Mouse (Mus musculus) myocyte (in vitro differentiated cells): ENCODE measurements at regions not wholly inside any gene's neighbourhood (a gene's known extent, or its start where the extent isn't known, plus 50 kb on each side); places are given as distances from the start of the nearest gene placed in this dataset.

Experiments
- H3K27me3 ChIP-seq: one replicate; pipeline ENCODE4 v1.6.1; 2011; ENCODE audit not compliant: control insufficient read depth, insufficient read depth, insufficient read length
- H3K36me3 ChIP-seq: one replicate; pipeline ENCODE4 v1.6.1; 2011; ENCODE audit not compliant: control insufficient read depth, insufficient read depth
- H3K4me2 ChIP-seq: one replicate; pipeline ENCODE4 v1.6.1; 2011; ENCODE audit warnings: low read depth, control low read depth
- H3K4me3 ChIP-seq: one replicate; pipeline ENCODE4 v1.5.1; 2011; ENCODE audit warnings: mild to moderate bottlenecking, control low read depth, moderate library complexity
- H3K79me2 ChIP-seq: one replicate; pipeline ENCODE4 v1.6.1; 2011; ENCODE audit not compliant: control insufficient read depth, insufficient read depth
- H3ac ChIP-seq: one replicate; pipeline ENCODE4 v1.6.1; 2011; ENCODE audit not compliant: control insufficient read depth, insufficient read length
- CEBPB ChIP-seq: IDR thresholded peaks from 2 replicates; pipeline ENCODE4 v1.6.1; 2011; ENCODE audit warnings: mild to moderate bottlenecking, moderate library complexity; ENCODE audit not compliant: poor library complexity, insufficient read depth, severe bottlenecking
- E2F4 ChIP-seq: IDR thresholded peaks from one replicate; pipeline ENCODE4 v1.6.1; 2011; ENCODE audit warnings: mild to moderate bottlenecking, control low read depth, moderate library complexity; ENCODE audit not compliant: insufficient read depth
- MAX ChIP-seq: IDR thresholded peaks from one replicate; pipeline ENCODE4 v1.6.1; 2011; ENCODE audit warnings: low read depth, mild to moderate bottlenecking, control low read depth
- MYOD1 ChIP-seq, 3 experiments: IDR thresholded peaks; one replicate each; pipeline ENCODE4 v1.6.1; 2011; ENCODE audit warnings: control low read depth in 2 of 3, low read depth in 2 of 3, mild to moderate bottlenecking in 2 of 3, moderate library complexity in 1 of 3; ENCODE audit not compliant: insufficient read length in 2 of 3, control insufficient read depth in 1 of 3
- MYOG ChIP-seq, 3 experiments: IDR thresholded peaks; one replicate each; pipeline ENCODE4 v1.6.1; 2011; ENCODE audit warnings: control low read depth in 2 of 3, low read depth in 2 of 3, mild to moderate bottlenecking in 2 of 3; ENCODE audit not compliant: insufficient read length in 2 of 3, control insufficient read depth in 1 of 3, insufficient read depth in 1 of 3
- POLR2A ChIP-seq: IDR thresholded peaks from one replicate; pipeline ENCODE4 v1.6.1; 2011; ENCODE audit warnings: low read depth, mild to moderate bottlenecking, control low read depth, moderate library complexity; ENCODE audit not compliant: insufficient read length
- POLR2AphosphoS2 ChIP-seq: IDR thresholded peaks from one replicate; pipeline ENCODE4 v1.6.1; 2011; ENCODE audit warnings: low read depth, control low read depth; ENCODE audit not compliant: insufficient read length
- REST ChIP-seq: IDR thresholded peaks from one replicate; pipeline ENCODE4 v1.6.1; 2011; ENCODE audit warnings: mild to moderate bottlenecking, control low read depth, moderate library complexity; ENCODE audit not compliant: insufficient read depth, insufficient read length
- SRF ChIP-seq: IDR thresholded peaks from one replicate; pipeline ENCODE4 v1.6.1; 2011; ENCODE audit warnings: low read depth; ENCODE audit not compliant: control insufficient read depth, insufficient read length
- TCF12 ChIP-seq: IDR thresholded peaks from one replicate; pipeline ENCODE4 v1.6.1; 2011; ENCODE audit warnings: mild to moderate bottlenecking, control low read depth; ENCODE audit not compliant: poor library complexity, insufficient read depth, severe bottlenecking
- TCF3 ChIP-seq: IDR thresholded peaks from one replicate; pipeline ENCODE4 v1.6.1; 2011; ENCODE audit warnings: low read depth, control low read depth; ENCODE audit not compliant: insufficient read length
- USF1 ChIP-seq: IDR thresholded peaks from one replicate; pipeline ENCODE4 v1.6.1; 2011; ENCODE audit warnings: low read depth, mild to moderate bottlenecking, control low read depth, moderate library complexity

- Histone ChIP-seq H3K36me3 (no peaks in the 10 kb centered on the region), H3ac (no peak overlapping the region), H3K27me3 (no peaks in the 10 kb centered on the region), H3K79me2 (no peaks in the 10 kb centered on the region), H3K4me3 (no peak overlapping the region), H3K4me2 (no peak overlapping the region)
- TF ChIP-seq E2F4 (no peak), MAX (no peak), MYOG (IDR thresholded peaks at IDR 0.05; ENCODE audit: control insufficient read depth in 1 of 3, insufficient read depth in 1 of 3, insufficient read length in 2 of 3, low read depth in 2 of 3) (no peak), USF1 (no peak), POLR2AphosphoS2 (no peak), POLR2A (no peak), CEBPB (no peak), TCF3 (no peak)
Measured at GRCm38 (mm10) chr13:119277308-119277948, 151.0 kb upstream of the Paip1 start.

DNA sequence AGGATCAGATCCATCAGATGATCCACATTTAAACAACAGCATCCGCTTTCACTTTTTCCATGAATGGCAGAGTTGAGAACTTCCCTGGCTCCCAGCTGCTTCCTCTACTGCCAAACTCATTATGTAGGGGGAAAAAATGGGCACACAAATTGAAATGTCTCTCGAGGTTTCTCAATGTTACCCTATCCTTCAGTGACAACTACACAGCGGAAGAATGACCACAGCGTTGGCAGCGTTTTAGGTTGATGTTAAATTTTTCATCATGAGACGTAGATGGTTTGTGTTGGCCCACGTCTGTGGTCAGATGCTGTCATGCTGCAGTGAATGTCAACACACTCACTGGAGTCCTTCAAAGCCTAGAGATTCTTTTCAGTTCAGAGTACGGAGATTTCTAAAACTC lies 149.0 kb upstream of the Paip1 start:
- no peak overlapping the region for H3K4me3 ChIP-seq
- no peak for TF ChIP-seq POLR2A
- no peak overlapping the region for H3ac ChIP-seq
- no peaks in the 10 kb centered on the region for H3K27me3 ChIP-seq
- H3K79me2 ChIP-seq: no peaks in the 10 kb centered on the region
- no peak overlapping the region for H3K4me2 ChIP-seq
- no peaks in the 10 kb centered on the region for H3K36me3 ChIP-seq

GRCm38 (mm10) chr13:119280622-119281021 lies 147.8 kb upstream of the Paip1 start:
- Histone ChIP-seq H3K4me3 (no peak overlapping the region), H3K4me2 (no peak overlapping the region), H3K36me3 (no peaks in the 10 kb centered on the region), H3K27me3 (no peaks in the 10 kb centered on the region), H3K79me2 (no peaks in the 10 kb centered on the region), H3ac (no peak overlapping the region)
- TF ChIP-seq MYOD1 (IDR thresholded peaks at IDR 0.05; ENCODE audit: control insufficient read depth in 1 of 3, insufficient read length in 2 of 3, low read depth in 2 of 3): no peak
- TF ChIP-seq POLR2AphosphoS2: no peak
- TF ChIP-seq USF1: no peak
- no peak for TF ChIP-seq E2F4
- no peak for TF ChIP-seq MYOG (IDR thresholded peaks at IDR 0.05; ENCODE audit: control insufficient read depth in 1 of 3, insufficient read depth in 1 of 3, insufficient read length in 2 of 3, low read depth in 2 of 3)
- no peak for TF ChIP-seq POLR2A
- no peak for TF ChIP-seq SRF
- TF ChIP-seq TCF12: no peak
- TF ChIP-seq REST: no peak
- no peak for TF ChIP-seq MAX
- no peak for TF ChIP-seq CEBPB
- no peak for TF ChIP-seq TCF3

- TF ChIP-seq MAX (no peak), POLR2A (no peak), MYOG (IDR thresholded peaks at IDR 0.05; ENCODE audit: control insufficient read depth in 1 of 3, insufficient read depth in 1 of 3, insufficient read length in 2 of 3, low read depth in 2 of 3) (no peak), USF1 (no peak), TCF3 (no peak), POLR2AphosphoS2 (no peak), MYOD1 (IDR thresholded peaks at IDR 0.05; ENCODE audit: control insufficient read depth in 1 of 3, insufficient read length in 2 of 3, low read depth in 2 of 3) (no peak), REST (no peak), E2F4 (no peak), TCF12 (no peak), SRF (no peak), CEBPB (no peak)
- no peaks in the 10 kb centered on the region for H3K27me3 ChIP-seq
- no peak overlapping the region for H3K4me3 ChIP-seq
- no peaks in the 10 kb centered on the region for H3K36me3 ChIP-seq
- H3K79me2 ChIP-seq: no peaks in the 10 kb centered on the region
- H3K4me2 ChIP-seq: no peak overlapping the region
- no peak overlapping the region for H3ac ChIP-seq
Measured at GRCm38 (mm10) chr13:119283448-119283847, 145.0 kb upstream of the Paip1 start.

GRCm38 (mm10) chr13:119309238-119309637 lies 119.2 kb upstream of the Paip1 start:
- no peaks in the 10 kb centered on the region for H3K36me3 ChIP-seq
- no peaks in the 10 kb centered on the region for H3K79me2 ChIP-seq
- H3K4me3 ChIP-seq: no peak overlapping the region
- no peak overlapping the region for H3ac ChIP-seq
- H3K27me3 ChIP-seq: no peaks in the 10 kb centered on the region
- no peak for TF ChIP-seq USF1
- no peak for TF ChIP-seq TCF3
- TF ChIP-seq TCF12: no peak
- TF ChIP-seq MYOG (IDR thresholded peaks at IDR 0.05; ENCODE audit: control insufficient read depth in 1 of 3, insufficient read depth in 1 of 3, insufficient read length in 2 of 3, low read depth in 2 of 3): no peak
- TF ChIP-seq E2F4: no peak
- TF ChIP-seq REST: no peak
- TF ChIP-seq SRF: no peak
- no peak for TF ChIP-seq POLR2A
- no peak for TF ChIP-seq CEBPB
- TF ChIP-seq MYOD1 (IDR thresholded peaks at IDR 0.05; ENCODE audit: control insufficient read depth in 1 of 3, insufficient read length in 2 of 3, low read depth in 2 of 3): no peak
- no peak for TF ChIP-seq MAX
- TF ChIP-seq POLR2AphosphoS2: no peak
- no peak overlapping the region for H3K4me2 ChIP-seq
